Mouse (Mus musculus) ovary, postnatal 36 days (tissue): Measurements from ENCODE around the gene Ms4a4c.
"Not testable (repeated sequence)": the region's sequence is repeated elsewhere in the genome, so short reads cannot be mapped to it uniquely, and the experiment has no call there.

Experiments used
- DNase-seq: peaks from one replicate; pipeline ENCODE4 v3.0.0; 2022; ENCODE audit warnings: low spot score, mixed read lengths

The Ms4a4c gene

GRCm38 (mm10) chr19:11404527-11404926, at the start of gene Ms4a4c:
Gene Ms4a4c (plus strand): TSS chr19:11404770.
- no peak for DNase-seq

DNA sequence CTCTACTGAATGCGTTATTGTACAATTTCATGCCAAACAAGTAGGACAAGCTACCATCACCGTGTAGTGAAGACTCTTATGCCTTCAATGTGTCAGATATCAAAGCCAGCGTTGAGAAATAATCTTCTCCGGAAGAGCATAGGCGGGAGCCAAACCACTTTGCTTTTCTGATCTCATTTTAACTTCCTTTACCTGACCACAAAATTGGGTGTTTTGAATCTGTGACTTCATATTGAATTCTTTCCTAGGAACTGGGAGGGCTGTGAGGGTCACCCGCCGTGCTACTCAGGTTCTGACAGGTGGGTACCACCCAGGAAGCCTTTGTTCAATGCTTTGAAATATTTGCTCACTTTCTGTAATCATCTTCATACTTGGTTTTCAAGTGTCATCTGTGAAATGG, 48.8 kb upstream of the Ms4a4c start:
- DNase-seq = no peak

DNA sequence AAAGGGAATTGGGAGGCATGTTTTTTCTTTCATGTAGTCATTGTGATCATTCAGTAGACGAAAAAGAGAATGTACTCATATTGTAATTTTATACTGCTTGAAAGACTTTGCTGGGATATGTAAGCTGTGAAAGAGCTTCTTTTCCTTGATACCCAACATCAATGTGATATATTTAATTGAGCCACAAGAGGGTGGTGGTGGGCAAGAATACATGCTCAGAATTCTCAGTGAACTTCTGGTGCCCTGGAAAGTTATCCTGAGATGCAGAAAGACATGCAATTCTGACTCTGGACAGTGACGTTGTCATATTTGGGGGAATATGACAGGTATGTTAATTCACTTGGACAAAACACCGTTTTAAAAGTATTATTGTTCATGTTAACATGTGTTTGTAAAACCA, 44.5 kb upstream of the Ms4a4c start:
- no peak for DNase-seq

DNA sequence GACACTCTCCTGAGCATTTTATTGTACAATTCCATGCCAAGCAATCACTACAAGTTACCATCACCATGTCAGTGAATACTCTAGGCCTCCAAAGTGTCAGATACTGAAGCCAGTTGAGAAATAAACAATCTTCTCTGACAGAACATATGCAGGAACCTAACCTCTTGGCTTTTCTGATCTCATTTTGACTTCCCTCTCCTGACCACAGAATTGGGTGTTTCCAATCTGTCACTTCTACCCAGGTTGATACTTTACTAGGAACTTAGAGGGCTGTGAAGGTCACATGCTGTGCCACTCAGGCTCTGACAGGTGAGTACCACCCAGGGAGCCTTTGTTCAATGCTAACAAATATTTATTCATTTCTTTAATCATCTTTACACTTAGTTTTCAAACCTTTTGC, 42.6 kb upstream of the Ms4a4c start:
- no peak for DNase-seq

GRCm38 (mm10) chr19:11368310-11368709, 36.3 kb upstream of the Ms4a4c start:
- DNase-seq = no peak

DNA sequence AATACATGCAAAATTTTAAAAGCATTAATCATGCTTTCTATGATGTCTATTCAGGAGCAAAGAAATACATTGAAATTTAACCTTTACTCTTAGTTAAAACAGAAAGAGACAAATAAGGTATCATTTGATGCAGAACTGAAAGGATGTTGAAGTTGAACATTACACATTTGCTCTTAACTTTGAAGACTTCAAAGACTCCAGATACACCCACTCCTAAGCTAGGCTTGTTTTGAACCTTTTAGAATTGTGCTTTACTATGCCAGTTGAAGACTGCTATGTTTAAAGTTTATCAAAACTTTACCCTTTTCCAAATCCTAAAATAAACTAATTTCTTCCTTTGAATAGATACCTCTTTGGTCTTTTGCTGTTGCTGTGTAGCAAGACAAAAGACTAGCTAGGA, 33.4 kb upstream of the Ms4a4c start:
- no peak for DNase-seq

GRCm38 (mm10) chr19:11375273-11375672, 29.3 kb upstream of the Ms4a4c start, which contains the start of gene Ms4a4a:
Gene Ms4a4a (plus strand): TSS chr19:11375523.
- DNase-seq = no peak

- DNase-seq = no peak
Measured at GRCm38 (mm10) chr19:11376399-11376798, 28.2 kb upstream of the Ms4a4c start.

DNA sequence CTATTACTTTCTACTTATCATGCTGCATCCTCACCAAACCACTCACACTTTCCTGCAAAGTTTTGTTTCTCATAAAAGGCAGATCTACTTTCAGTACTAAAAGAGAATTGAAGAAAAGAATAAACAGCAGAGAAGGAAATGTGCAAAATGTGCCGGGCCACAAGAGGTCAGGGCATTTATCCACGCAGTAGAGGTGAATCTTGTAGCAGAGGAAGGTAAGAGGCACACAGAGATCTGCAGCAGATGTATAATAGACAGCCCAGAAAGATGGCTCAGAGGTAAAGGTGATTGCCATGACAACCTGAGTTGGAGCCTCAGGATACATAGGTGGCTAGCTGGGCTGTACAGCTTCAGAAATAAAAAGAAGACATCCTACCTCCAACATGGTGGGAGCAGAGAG, 17.5 kb upstream of the Ms4a4c start:
- DNase-seq = no peak

GRCm38 (mm10) chr19:11387685-11388084, 16.9 kb upstream of the Ms4a4c start:
- no peak for DNase-seq

DNA sequence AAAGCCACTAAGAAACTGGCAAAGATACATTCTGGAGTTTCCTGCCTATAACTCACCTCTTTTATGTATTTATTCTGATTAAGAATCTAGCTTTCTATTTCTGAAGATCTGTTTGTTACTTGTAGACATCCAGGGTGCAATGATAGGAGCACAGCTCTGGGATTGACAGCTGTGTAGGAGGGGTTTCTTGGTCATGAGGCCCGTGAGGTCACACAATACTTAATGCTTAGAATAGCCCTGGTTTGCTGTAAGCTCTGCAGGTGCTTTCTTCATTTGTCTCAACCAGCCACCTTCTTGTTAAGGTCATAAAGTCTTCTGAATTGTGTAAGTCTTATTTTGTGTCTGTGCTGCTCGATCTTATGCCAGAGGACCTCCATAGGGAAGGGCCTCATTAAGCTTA, 15.6 kb upstream of the Ms4a4c start:
- no peak for DNase-seq

DNA sequence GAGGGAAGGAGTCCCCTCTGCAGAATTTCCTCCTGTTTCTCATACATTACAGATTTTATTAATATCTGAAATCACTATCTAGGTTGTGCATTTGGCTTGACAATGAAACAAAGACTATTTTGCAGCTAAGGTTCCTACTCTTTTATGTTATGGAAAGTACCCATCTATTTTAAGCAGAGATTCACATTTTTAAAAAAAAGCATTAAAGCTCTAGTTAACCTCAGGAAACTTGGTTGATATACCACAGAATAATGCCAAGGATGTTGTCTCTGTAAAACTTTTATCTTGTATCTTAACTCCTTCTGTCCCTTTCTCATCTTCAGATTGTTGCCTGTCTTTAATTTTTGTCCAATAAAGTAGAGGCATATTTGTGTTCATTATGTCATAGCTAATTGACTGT, 8.8 kb upstream of the Ms4a4c start:
- DNase-seq = no peak

- DNase-seq = no peak
Measured at GRCm38 (mm10) chr19:11407428-11407827, 2.9 kb downstream of the Ms4a4c start.

DNA sequence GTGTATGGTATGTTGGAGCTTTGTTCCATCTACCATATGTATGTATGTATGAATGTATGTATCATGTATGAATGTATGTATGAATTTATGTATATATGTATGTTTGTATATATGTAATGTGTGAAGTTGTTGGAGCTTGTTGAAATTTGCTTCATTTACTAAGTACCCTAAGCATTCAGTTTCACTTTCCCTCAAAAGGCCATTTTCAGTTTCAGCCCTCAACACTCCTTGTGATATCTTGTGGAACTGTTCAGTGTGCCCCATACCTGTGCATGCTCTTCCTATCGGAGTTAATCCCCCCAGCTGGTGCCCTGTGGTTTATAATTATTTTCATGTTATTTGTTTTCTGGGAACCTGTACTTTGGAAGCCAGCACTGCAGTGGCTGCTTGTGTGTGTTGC, 4.0 kb downstream of the Ms4a4c start:
- DNase-seq = no peak

- no peak for DNase-seq
Measured at GRCm38 (mm10) chr19:11411640-11412039, 7.1 kb downstream of the Ms4a4c start.

- DNase-seq = no peak
Measured at GRCm38 (mm10) chr19:11414084-11414483, 9.5 kb downstream of the Ms4a4c start.

DNA sequence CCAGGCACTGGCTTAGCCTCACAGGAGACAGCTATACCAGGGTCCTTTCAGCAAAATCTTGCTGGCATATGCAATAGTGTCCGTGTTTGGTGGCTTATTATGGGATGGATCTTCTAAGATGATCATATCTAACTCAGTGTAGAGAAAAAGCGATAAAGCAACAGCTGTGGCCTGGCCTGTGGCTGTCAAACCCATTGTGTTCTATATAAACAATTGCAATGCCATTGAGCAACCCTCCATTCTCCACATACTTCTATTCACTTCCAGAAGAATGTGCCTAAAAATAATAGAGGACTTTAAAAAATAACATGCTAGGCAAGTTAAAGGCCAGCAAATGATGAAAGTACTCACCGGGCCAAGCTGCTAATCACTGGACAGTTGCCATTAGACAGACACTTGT, 11.0 kb downstream of the Ms4a4c start:
- DNase-seq = no peak

DNA sequence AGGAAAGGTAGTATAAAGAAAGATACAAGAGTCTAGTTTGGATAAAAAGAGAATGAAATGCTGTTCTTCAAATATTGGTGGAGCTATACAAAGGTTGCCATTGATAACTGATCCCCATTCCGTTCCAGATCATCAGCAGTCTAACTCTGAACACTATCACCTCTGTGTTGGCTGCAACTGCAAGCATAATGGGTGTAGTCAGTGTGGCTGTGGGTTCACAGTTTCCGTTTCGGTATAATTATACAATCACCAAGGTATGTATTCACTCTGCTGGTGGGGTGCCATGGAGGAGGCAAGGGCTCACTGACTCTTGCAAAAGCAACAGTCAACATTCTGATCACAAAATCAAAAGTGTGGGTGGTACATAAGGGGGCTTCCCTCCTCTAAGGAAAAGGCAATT, 14.3 kb downstream of the Ms4a4c start:
- not testable (repeated sequence) for DNase-seq

GRCm38 (mm10) chr19:11431209-11431608, 26.6 kb downstream of the Ms4a4c start:
- DNase-seq = not testable (repeated sequence)

- DNase-seq = no peak
Measured at GRCm38 (mm10) chr19:11435058-11435834, 30.7 kb downstream of the Ms4a4c start.

DNA sequence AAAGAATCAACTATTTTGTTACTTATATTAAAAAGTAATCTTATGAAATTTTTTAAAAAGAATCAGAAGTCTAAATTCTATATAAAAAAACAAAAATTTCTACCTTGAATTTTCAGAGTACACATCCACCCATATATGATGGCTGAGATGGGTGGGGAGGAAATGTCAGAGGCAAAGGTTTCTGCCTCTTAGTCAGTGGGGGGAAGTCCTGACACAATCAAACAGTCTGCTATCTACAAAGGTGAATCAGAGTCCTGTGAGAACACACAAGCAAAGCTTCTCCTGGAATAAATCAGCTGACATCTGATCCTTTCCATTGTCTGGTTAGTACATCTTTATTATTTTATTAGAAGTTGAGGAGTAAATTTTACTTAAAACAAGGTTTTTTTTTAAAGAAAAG, 38.8 kb downstream of the Ms4a4c start, which contains the start of gene Ms4a4b:
TSS of gene Ms4a4b (plus strand) at position 216 of the 400 bp plus-strand sequence.
- no peak for DNase-seq

GRCm38 (mm10) chr19:11443964-11444363, 39.4 kb downstream of the Ms4a4c start:
- no peak for DNase-seq

- no peak for DNase-seq
Measured at GRCm38 (mm10) chr19:11447238-11447637, 42.7 kb downstream of the Ms4a4c start.

DNA sequence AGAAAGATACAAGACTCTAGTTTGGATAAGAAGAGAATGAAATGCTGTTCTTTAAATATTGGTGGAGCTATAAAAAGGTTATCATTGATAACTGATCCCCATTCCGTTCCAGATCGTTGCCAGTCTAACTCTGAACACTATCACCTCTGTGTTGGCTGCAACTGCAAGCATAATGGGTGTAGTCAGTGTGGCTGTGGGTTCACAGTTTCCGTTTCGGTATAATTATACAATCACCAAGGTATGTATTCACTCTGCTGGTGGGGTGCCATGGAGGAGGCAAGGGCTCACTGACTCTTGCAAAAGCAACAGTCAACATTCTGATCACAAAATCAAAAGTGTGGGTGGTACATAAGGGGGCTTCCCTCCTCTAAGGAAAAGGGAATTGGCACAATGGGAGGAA, 54.5 kb downstream of the Ms4a4c start:
- not testable (repeated sequence) for DNase-seq
